Mouse (Mus musculus) stomach, embryonic 14.5 days (tissue): ENCODE results near the gene Tmc3. TPM values are rescaled to one million over a fixed set of nuclear protein-coding genes. Genes with fewer than 3 reads are reported as not detected.

Experiments
- ATAC-seq: fragments of 200-750 bp; cut with Nextera tagmentation; 2 replicates; pipeline ENCODE4 v1.8.0; 2017; ENCODE audit warnings: low read depth, moderate TSS enrichment; ENCODE audit not compliant: insufficient number of reproducible peaks, insufficient read depth, low FRiP score
- H3K27ac ChIP-seq: fragments of 300-500 bp; sonication (generic); 2 replicates; pipeline ENCODE4 v1.5.1; 2014; ENCODE audit warnings: mild to moderate bottlenecking, low read length, moderate library complexity, mixed read lengths
- H3K27me3 ChIP-seq: fragments of 300-500 bp; sonication (generic); 2 replicates; pipeline ENCODE4 v1.6.1; 2014; ENCODE audit warnings: low read length, control low read depth, mixed read lengths; ENCODE audit not compliant: control insufficient read depth, insufficient read depth
- H3K36me3 ChIP-seq: fragments of 300-500 bp; sonication (generic); 2 replicates; pipeline ENCODE4 v1.6.1; 2014; ENCODE audit warnings: mild to moderate bottlenecking, control low read depth, low read length, moderate library complexity, mixed read lengths; ENCODE audit not compliant: control insufficient read depth, insufficient read depth
- H3K4me1 ChIP-seq: fragments of 300-500 bp; sonication (generic); 2 replicates; pipeline ENCODE4 v1.6.1; 2014; ENCODE audit warnings: low read length, control low read depth, mixed read lengths; ENCODE audit not compliant: control insufficient read depth, insufficient read depth
- H3K4me2 ChIP-seq: fragments of 300-500 bp; sonication (generic); replicated peaks from 2 replicates; pipeline ENCODE4 v1.6.1; 2014; ENCODE audit warnings: low read depth, low read length, control low read depth
- H3K4me3 ChIP-seq: fragments of 300-500 bp; sonication (generic); 2 replicates; pipeline ENCODE4 v1.5.1; 2014; ENCODE audit warnings: low read depth, low read length, control low read depth
- H3K9ac ChIP-seq: fragments of 300-500 bp; sonication (generic); replicated peaks from 2 replicates; pipeline ENCODE4 v1.6.1; 2014; ENCODE audit warnings: low read depth, mild to moderate bottlenecking, control low read depth, low read length, moderate library complexity, mixed read lengths
- H3K9me3 ChIP-seq: fragments of 300-500 bp; sonication (generic); 2 replicates; pipeline ENCODE4 v1.6.1; 2016; ENCODE audit warnings: low read depth, low read length, control low read depth; ENCODE audit not compliant: control insufficient read depth
- WGBS: fragments of 180-500 bp; shearing (Covaris S2); extraction: QIAGEN DNeasy Blood & Tissue Kit; methylation state at CpG from one replicate; pipeline ENCODE4 v1.1.7; 2014; 5-methylcytosine and 5-hydroxymethylcytosine counted together
- polyA plus RNA-seq: library from polyadenylated mRNA; unstranded; fragments of >200 nt; fragmentation: Nextera tagmentation; extraction: Ambion mirVana; gene quantifications from 2 replicates; pipeline ENCODE4 v1.2.1, GENCODE M21; 2014

The Tmc3 gene
- polyA plus RNA-seq, 1 experiment from 2014 or later, result 0.56 TPM

GRCm38 (mm10) chr7:83571901-83572300 is 12.8 kb upstream of the Tmc3 start:
- 38% methylated on average over 3 of the region's 3 CpGs for WGBS
- no peaks in the 10 kb centered on the region for H3K27me3 ChIP-seq
- no peak overlapping the region for H3K9ac ChIP-seq
- no peak overlapping the region for H3K4me3 ChIP-seq
- H3K4me2 ChIP-seq, result no peak overlapping the region
- H3K36me3 ChIP-seq, result no peaks in the 10 kb centered on the region
- no peak for ATAC-seq
- H3K9me3 ChIP-seq, result no peaks in the 10 kb centered on the region
- peaks cover 12% of the 10 kb centered on the region; the same call in 1 of the 2 replicates for H3K4me1 ChIP-seq
- H3K27ac ChIP-seq, result no peak overlapping the region

- H3K9me3 ChIP-seq, result no peaks in the 10 kb centered on the region
- peaks cover 12% of the 10 kb centered on the region; the same call in 1 of the 2 replicates for H3K4me1 ChIP-seq
- H3K4me2 ChIP-seq, result no peak overlapping the region
- no peak overlapping the region for H3K9ac ChIP-seq
- no peaks in the 10 kb centered on the region for H3K36me3 ChIP-seq
- no peak for ATAC-seq
- WGBS, result 80% methylated on average over 2 of the region's 2 CpGs
- no peak overlapping the region for H3K27ac ChIP-seq
- H3K27me3 ChIP-seq, result no peaks in the 10 kb centered on the region
- H3K4me3 ChIP-seq, result no peak overlapping the region
Measured at GRCm38 (mm10) chr7:83572451-83572850, 12.3 kb upstream of the Tmc3 start.

GRCm38 (mm10) chr7:83580946-83581345 is 3.8 kb upstream of the Tmc3 start:
- no peak overlapping the region for H3K4me2 ChIP-seq
- H3K4me3 ChIP-seq, result no peak overlapping the region
- no peaks in the 10 kb centered on the region for H3K27me3 ChIP-seq
- no peaks in the 10 kb centered on the region for H3K4me1 ChIP-seq
- H3K9ac ChIP-seq, result no peak overlapping the region
- no peaks in the 10 kb centered on the region for H3K9me3 ChIP-seq
- H3K36me3 ChIP-seq, result no peaks in the 10 kb centered on the region
- 68% methylated on average over 4 of the region's 4 CpGs for WGBS
- H3K27ac ChIP-seq, result no peak overlapping the region
- ATAC-seq, result no peak

DNA sequence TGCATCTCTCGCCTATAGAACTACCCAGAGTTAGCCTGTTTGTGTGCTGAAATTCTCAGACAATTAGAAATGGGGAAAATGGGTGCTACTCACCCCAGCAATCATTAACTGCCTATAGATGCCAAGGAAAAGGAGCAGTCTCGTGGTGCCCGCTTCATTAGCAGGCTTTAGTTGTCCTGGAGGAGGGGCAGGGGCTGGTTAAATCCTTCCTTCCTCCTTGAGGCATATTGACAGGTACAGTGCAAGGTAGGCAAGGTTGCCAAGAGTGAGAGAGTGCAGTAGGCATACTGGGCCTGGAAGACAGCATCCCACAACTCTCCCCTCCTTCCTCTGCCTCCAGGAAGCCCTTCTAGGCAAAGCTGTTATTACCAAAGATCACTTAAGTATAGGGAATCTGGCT is 9.3 kb downstream of the Tmc3 start:
- 80% methylated on average over 3 of the region's 3 CpGs for WGBS
- H3K9me3 ChIP-seq, result no peaks in the 10 kb centered on the region
- no peak for ATAC-seq
- no peak overlapping the region for H3K4me2 ChIP-seq
- H3K36me3 ChIP-seq, result no peaks in the 10 kb centered on the region
- no peaks in the 10 kb centered on the region for H3K4me1 ChIP-seq
- no peaks in the 10 kb centered on the region for H3K27me3 ChIP-seq
- no peak overlapping the region for H3K4me3 ChIP-seq
- no peak overlapping the region for H3K9ac ChIP-seq
- no peak overlapping the region for H3K27ac ChIP-seq

DNA sequence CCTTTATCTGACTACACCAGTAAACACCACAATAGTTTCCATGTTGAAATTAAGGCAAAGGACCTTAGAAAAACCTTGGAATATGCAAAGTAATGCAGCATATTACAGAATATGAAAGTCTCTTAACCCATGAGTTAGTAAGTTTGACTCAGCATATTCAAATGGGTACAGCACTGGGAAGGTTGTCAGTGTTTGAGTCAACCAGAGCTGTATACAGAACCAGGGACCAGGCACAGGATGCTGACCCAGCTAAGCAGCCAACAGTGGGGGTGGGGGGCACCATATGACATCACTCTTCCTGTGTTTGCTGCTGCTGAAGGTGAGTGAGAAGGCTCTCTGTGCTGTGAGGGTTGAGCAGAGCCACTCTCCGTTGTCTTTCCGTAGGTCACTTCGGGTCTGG is 12.3 kb downstream of the Tmc3 start:
- WGBS, result 94% methylated on average over 3 of the region's 3 CpGs
- H3K4me3 ChIP-seq, result no peak overlapping the region
- H3K27me3 ChIP-seq, result no peaks in the 10 kb centered on the region
- no peaks in the 10 kb centered on the region for H3K36me3 ChIP-seq
- H3K27ac ChIP-seq, result no peak overlapping the region
- H3K9ac ChIP-seq, result no peak overlapping the region
- no peaks in the 10 kb centered on the region for H3K4me1 ChIP-seq
- H3K4me2 ChIP-seq, result no peak overlapping the region
- no peak for ATAC-seq
- no peaks in the 10 kb centered on the region for H3K9me3 ChIP-seq

DNA sequence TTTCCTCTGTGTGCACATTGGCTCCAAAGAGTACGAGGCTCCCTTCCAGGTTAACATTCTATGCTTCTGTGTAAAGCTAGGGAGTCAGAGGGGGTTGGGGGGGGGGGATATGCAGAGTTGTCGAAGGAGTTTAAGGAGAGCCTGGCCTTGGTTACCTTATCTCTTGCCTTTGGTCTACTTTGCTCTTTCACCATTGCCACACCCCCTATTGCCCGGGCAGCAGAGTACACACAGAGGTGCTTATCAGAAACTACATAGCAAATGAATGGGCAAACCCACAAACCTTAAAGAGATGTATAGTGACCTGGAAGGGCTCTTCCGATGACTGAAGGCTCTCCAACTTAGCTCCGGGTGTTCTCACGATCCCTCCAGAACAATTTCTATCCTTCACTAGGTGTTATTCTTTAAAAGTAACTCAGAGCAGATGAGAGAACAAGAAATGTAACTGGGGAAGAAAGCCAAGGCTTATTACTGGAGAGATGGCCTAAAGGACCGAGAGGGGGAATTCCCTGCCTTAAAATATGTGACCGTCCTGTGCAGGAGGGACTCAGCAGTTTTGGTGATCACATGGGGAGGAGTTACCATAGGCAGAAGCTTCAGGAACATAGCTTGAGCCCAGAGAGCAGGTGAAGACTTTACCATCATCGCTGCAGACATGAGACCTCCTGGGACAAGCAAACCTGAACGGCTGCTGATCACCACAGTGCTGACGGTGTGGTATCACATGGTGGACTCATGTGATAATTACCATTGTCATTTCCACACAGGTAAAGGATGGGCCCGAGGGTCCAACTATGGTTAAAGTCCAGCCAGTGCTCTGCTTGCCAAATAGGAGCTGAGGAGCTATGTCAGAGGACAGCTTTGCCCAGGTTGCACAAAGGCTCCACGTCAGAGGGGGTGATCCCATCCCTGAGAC is 14.5 kb downstream of the Tmc3 start:
- WGBS, result 75% methylated on average over 13 of the region's 13 CpGs
- H3K9ac ChIP-seq, result no peak overlapping the region
- H3K4me2 ChIP-seq, result no peak overlapping the region
- H3K4me1 ChIP-seq, result no peaks in the 10 kb centered on the region
- no peaks in the 10 kb centered on the region for H3K36me3 ChIP-seq
- ATAC-seq, result peak; percentile 91
- no peak overlapping the region for H3K4me3 ChIP-seq
- H3K27me3 ChIP-seq, result no peaks in the 10 kb centered on the region
- H3K27ac ChIP-seq, result no peak overlapping the region
- no peaks in the 10 kb centered on the region for H3K9me3 ChIP-seq

GRCm38 (mm10) chr7:83599913-83600286 is 15.2 kb downstream of the Tmc3 start:
- Histone ChIP-seq H3K36me3 (no peaks in the 10 kb centered on the region), H3K4me2 (no peak overlapping the region), H3K27ac (no peak overlapping the region), H3K9ac (no peak overlapping the region), H3K4me3 (no peak overlapping the region), H3K4me1 (no peaks in the 10 kb centered on the region), H3K9me3 (no peaks in the 10 kb centered on the region), H3K27me3 (no peaks in the 10 kb centered on the region)
- 62% methylated on average over 8 of the region's 8 CpGs for WGBS
- ATAC-seq, result no peak

DNA sequence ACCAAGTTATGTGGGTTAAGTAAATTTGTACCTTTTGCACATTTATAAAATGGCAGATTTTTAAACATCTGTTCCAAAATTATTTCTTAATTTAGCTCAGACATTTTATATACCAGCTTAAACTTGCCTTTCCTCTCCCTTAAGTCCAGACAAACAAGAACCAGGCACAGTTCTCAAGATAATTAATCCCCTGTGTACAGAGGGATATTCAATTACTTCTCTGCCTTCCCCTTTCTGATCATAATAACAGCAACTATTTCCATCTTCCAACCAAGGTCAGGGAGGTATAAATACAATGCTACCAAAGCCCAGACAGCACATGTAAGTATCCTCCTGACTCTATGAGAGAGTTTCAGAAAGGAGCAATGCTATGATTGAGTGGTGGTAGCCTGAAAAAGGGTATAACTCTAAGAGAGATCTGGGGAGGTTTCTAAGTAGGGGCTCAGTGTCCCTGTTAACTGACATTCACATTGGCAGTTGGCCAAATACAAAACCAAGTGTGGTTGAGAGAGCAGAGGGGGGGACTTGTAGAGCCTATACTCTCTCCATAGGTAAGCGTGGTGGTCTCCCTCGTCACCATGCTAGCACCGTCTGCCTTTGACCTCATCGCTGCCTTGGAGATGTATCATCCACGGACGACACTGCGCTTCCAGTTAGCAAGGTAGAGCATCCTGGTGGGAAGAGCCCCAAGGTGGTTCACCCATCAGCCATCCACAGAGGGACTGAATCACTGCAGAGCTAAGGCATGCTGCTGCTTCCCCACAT is 19.6 kb downstream of the Tmc3 start:
- Histone ChIP-seq H3K4me2 (no peak overlapping the region), H3K4me1 (no peaks in the 10 kb centered on the region), H3K27me3 (no peaks in the 10 kb centered on the region), H3K4me3 (no peak overlapping the region), H3K27ac (no peak overlapping the region), H3K9me3 (no peaks in the 10 kb centered on the region), H3K36me3 (no peaks in the 10 kb centered on the region), H3K9ac (no peak overlapping the region)
- 85% methylated on average over 7 of the region's 7 CpGs for WGBS
- ATAC-seq, result no peak
